Mouse (Mus musculus): ENCODE data around the gene Qrich1. TPM values are rescaled to one million over a fixed set of nuclear protein-coding genes. Genes with fewer than 3 reads are reported as not detected.

Gene Qrich1
- polyA plus RNA-seq, 1 experiment from 2014 or later: 165 TPM

DNA sequence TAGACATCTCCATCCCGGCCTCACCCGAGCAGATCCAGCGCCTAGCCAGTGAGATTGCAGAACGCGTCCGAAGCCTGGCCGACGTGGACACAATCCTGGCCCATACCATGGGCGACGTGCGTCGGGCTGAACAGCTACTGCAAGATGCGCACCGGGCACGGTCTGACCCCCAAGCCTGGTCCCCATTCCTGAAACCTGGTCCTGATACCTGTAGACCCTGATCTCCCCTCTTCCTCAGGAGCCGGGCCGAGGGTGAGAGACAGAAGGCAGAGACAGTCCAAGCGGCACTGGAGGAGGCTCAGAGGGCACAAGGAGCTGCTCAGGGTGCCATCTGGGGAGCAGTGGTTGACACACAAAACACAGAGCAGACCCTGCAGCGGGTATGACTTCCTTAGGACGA is 27.4 kb upstream of the Qrich1 start:
- Histone ChIP-seq H3K27ac (replicated peaks; ENCODE audit: low read depth, low read length) (no peak overlapping the region), H3K9ac (replicated peaks; ENCODE audit: low read length) (no peak overlapping the region), H3K36me3 (replicated peaks; ENCODE audit: control insufficient read depth, insufficient read depth, low read depth, low read length) (peaks cover 12% of the 10 kb centered on the region), H3K27me3 (ENCODE audit: control insufficient read depth, insufficient read depth, low read length) (no peaks in the 10 kb centered on the region), H3K4me2 (ENCODE audit: low read depth, low read length) (no peak overlapping the region), H3K4me3 (ENCODE audit: low read depth, low read length) (no peak overlapping the region), H3K9me3 (replicated peaks; ENCODE audit: control insufficient read depth, low read length) (no peaks in the 10 kb centered on the region), H3K4me1 (ENCODE audit: control insufficient read depth, insufficient read depth, low read length) (peaks cover 4% of the 10 kb centered on the region)
- DNase-seq (ENCODE audit: low spot score) (no peak), ATAC-seq (replicated peaks; ENCODE audit: insufficient number of reproducible peaks, low FRiP score, low TSS enrichment, low read depth) (no peak)
- WGBS: 96% methylated on average over 20 of the region's 20 CpGs

DNA sequence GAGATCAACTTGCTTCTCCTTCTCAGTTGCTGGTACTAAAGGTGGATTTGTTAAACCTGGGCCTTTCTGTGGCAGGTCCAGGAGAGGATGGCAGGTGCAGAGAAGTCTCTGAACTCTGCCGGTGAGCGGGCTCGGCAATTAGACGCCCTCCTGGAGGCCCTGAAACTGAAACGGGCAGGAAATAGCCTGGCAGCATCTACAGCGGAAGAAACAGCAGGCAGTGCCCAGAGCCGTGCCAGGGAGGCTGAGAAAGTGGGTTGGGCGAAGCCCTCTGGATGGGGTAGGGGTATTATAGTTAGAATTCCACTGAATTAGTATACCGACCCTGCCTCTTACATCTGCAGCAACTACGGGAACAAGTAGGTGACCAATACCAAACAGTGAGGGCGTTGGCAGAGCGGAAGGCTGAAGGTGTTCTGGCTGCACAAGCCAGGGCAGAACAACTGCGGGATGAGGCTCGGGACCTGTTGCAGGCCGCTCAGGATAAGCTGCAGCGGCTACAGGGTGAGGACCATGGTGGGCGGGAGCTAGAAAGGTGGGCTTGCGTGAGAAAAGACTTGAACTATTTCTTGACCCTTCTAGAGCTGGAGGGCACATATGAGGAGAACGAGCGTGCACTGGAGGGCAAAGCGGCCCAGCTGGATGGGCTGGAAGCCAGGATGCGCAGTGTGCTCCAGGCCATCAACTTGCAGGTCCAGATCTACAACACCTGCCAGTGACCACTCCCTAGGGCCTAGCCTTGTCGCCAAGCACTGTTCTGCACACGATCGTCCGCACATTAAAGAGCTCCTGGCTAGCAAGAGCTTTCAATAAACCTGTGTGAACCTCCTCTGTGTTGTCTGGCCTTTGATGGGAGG is 26.7 kb upstream of the Qrich1 start:
- WGBS: 64% methylated on average over 26 of the region's 26 CpGs
- ATAC-seq (replicated peaks; ENCODE audit: insufficient number of reproducible peaks, low FRiP score, low TSS enrichment, low read depth): peak; percentile 5; the same call in 1 of the 2 replicates

DNA sequence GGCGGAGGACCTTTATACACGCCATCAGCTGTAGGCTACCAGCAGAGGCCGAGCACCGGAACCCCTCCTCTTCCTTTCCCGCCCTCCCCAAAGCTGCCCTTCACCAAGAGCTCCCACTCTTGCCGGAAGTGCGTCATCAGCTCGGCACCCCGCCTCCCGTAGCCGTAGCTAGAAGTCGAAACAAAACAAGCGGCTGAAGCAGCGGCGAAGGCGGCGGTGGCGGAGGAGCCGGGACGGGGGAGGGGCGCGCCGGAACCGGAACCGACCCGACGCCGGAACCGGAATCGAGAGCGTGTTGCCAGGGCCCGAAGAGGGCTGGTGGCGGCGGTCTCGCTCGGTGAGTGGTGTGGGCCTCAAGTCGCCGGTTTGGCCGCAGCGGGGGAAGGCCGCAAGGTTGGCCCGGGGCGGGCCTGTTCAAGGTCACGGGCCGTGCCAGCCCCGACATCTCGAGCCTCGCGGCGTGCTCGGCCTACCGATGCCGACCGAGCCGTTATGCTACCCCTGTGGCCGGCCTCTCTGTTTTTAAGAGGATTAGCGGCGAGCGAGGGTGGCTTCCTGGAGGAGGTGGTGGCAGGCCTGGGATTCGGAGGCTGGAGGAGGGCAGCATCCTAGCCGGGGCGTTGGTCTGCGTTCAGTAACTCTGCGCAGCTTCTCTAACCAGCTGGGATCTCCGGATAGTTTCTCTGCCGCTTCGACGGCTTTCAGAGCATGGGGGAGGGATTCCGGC is 25.9 kb upstream of the Qrich1 start, which contains the start of gene Usp19:
TSS of gene Usp19 (plus strand) at position 44 of the 727 bp plus-strand sequence.
- WGBS: under 1% methylated on average over 68 of the region's 69 CpGs
- DNase-seq (ENCODE audit: low spot score): peak; percentile 98
- H3K27me3 ChIP-seq (ENCODE audit: control insufficient read depth, insufficient read depth, low read length): no peaks in the 10 kb centered on the region
- peaks cover 19% of the 10 kb centered on the region for H3K36me3 ChIP-seq (replicated peaks; ENCODE audit: control insufficient read depth, insufficient read depth, low read depth, low read length)
- ATAC-seq (replicated peaks; ENCODE audit: insufficient number of reproducible peaks, low FRiP score, low TSS enrichment, low read depth): peak; percentile 88
- peak within 1 kb of the TSS; percentile 95 for H3K27ac ChIP-seq (replicated peaks; ENCODE audit: low read depth, low read length)
- H3K9ac ChIP-seq (replicated peaks; ENCODE audit: low read length): peak within 1 kb of the TSS; percentile 76
- H3K9me3 ChIP-seq (replicated peaks; ENCODE audit: control insufficient read depth, low read length): no peaks in the 10 kb centered on the region
- H3K4me3 ChIP-seq (ENCODE audit: low read depth, low read length): peak within 1 kb of the TSS; percentile 91
- peak within 1 kb of the TSS; percentile 87 for H3K4me2 ChIP-seq (ENCODE audit: low read depth, low read length)
- peaks cover 4% of the 10 kb centered on the region for H3K4me1 ChIP-seq (ENCODE audit: control insufficient read depth, insufficient read depth, low read length)

More for the DNA sequence above, 26.7 kb upstream of the Qrich1 start:
- Histone ChIP-seq H3K4me2 (ENCODE audit: low read depth, low read length) (peak overlapping the region; percentile 48), H3K4me3 (ENCODE audit: low read depth, low read length) (peak overlapping the region; percentile 91), H3K27ac (replicated peaks; ENCODE audit: low read depth, low read length) (peak overlapping the region; percentile 95), H3K9ac (replicated peaks; ENCODE audit: low read length) (peak overlapping the region; percentile 76), H3K36me3 (replicated peaks; ENCODE audit: control insufficient read depth, insufficient read depth, low read depth, low read length) (peaks cover 17% of the 10 kb centered on the region), H3K9me3 (replicated peaks; ENCODE audit: control insufficient read depth, low read length) (no peaks in the 10 kb centered on the region), H3K27me3 (ENCODE audit: control insufficient read depth, insufficient read depth, low read length) (no peaks in the 10 kb centered on the region), H3K4me1 (ENCODE audit: control insufficient read depth, insufficient read depth, low read length) (peaks cover 4% of the 10 kb centered on the region)
- no peak for DNase-seq (ENCODE audit: low spot score)

DNA sequence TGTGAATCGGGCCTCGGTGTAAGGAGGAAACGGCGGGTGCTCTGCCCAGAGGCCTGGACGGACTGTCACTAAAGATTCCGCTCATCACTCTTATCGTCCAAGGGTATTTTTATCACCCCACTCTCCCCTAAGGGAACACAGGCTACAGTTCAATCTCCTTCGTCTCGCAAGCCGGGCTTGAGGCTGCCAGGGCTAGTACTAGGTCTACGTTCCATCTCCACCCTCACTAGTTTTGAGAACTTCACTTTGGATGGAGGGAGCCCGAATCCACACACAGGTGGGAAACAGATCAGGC is 25.4 kb upstream of the Qrich1 start:
- ATAC-seq (replicated peaks; ENCODE audit: insufficient number of reproducible peaks, low FRiP score, low TSS enrichment, low read depth) (no peak), DNase-seq (ENCODE audit: low spot score) (no peak)
- Histone ChIP-seq H3K9ac (replicated peaks; ENCODE audit: low read length) (peak overlapping the region; percentile 76), H3K27ac (replicated peaks; ENCODE audit: low read depth, low read length) (peak overlapping the region; percentile 95), H3K4me1 (ENCODE audit: control insufficient read depth, insufficient read depth, low read length) (peaks cover 4% of the 10 kb centered on the region), H3K9me3 (replicated peaks; ENCODE audit: control insufficient read depth, low read length) (no peaks in the 10 kb centered on the region), H3K4me2 (ENCODE audit: low read depth, low read length) (peak overlapping the region; percentile 87), H3K27me3 (ENCODE audit: control insufficient read depth, insufficient read depth, low read length) (no peaks in the 10 kb centered on the region), H3K4me3 (ENCODE audit: low read depth, low read length) (peak overlapping the region; percentile 91), H3K36me3 (replicated peaks; ENCODE audit: control insufficient read depth, insufficient read depth, low read depth, low read length) (peaks cover 24% of the 10 kb centered on the region)
- 14% methylated on average over 12 of the region's 12 CpGs for WGBS

DNA sequence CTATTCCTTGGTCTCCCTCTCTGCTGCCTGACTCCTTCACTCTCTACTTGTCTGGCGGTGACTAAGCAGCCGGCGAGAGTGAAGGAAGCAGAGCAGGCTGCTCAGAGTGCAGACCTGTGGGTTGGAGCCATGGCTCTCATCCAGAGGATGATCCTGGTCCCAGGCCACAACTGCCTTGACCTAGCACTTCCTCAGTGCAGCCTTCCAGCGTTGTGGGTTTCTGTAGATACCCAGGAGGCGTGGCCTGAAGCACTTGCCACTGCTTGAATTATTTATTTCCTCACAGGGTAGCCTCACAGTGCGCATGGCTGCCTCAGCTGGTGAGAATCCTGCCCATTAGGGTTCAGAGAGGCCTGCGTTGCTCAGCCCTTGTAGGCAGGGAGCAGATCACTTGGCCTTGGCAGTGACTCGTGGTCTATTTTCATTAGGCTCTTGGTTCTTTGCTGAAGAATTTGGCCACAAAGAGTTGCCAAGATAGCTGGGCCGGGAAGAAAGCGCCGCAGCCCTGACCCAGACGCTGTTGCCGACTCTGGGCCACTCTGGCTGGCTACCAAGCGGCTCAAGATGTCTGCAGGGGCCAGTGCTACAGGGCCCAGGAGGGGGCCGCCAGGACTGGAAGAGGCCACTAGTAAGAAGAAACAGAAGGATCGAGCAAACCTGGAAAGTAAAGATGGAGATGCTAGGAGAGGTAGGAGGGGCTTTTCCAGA is 24.4 kb upstream of the Qrich1 start:
- peaks cover 4% of the 10 kb centered on the region for H3K4me1 ChIP-seq (ENCODE audit: control insufficient read depth, insufficient read depth, low read length)
- peaks cover 30% of the 10 kb centered on the region for H3K36me3 ChIP-seq (replicated peaks; ENCODE audit: control insufficient read depth, insufficient read depth, low read depth, low read length)
- peak overlapping the region; percentile 76; the same call in 1 of the 2 replicates for H3K9ac ChIP-seq (replicated peaks; ENCODE audit: low read length)
- DNase-seq (ENCODE audit: low spot score): no peak
- H3K4me3 ChIP-seq (ENCODE audit: low read depth, low read length): peak overlapping the region; percentile 91
- 86% methylated on average over 16 of the region's 16 CpGs for WGBS
- H3K27me3 ChIP-seq (ENCODE audit: control insufficient read depth, insufficient read depth, low read length): no peaks in the 10 kb centered on the region
- H3K4me2 ChIP-seq (ENCODE audit: low read depth, low read length): peak overlapping the region; percentile 87
- no peak overlapping the region for H3K27ac ChIP-seq (replicated peaks; ENCODE audit: low read depth, low read length)
- ATAC-seq (replicated peaks; ENCODE audit: insufficient number of reproducible peaks, low FRiP score, low TSS enrichment, low read depth): no peak
- H3K9me3 ChIP-seq (replicated peaks; ENCODE audit: control insufficient read depth, low read length): no peaks in the 10 kb centered on the region

DNA sequence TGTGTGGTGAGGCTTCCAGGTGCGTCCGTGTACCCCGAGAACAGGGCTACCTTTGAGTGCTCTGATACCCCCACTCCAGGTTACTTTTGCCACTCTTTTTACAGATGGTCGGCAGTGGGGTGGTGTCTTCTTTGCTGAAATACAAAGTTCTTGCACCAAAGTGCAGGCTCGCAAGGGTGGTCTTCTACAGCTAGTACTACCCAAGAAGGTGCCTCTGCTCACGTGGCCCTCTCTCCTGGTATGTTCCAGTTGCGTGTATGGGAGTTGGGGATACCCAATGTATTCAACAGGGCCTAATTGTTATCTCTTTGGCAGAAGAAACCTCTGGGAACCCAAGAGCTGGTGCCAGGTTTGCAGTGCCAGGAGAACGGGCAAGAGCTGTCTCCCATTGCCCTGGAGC is 23.4 kb upstream of the Qrich1 start:
- Histone ChIP-seq H3K36me3 (replicated peaks; ENCODE audit: control insufficient read depth, insufficient read depth, low read depth, low read length) (peaks cover 36% of the 10 kb centered on the region), H3K27me3 (ENCODE audit: control insufficient read depth, insufficient read depth, low read length) (no peaks in the 10 kb centered on the region), H3K9ac (replicated peaks; ENCODE audit: low read length) (no peak overlapping the region), H3K4me1 (ENCODE audit: control insufficient read depth, insufficient read depth, low read length) (peaks cover 4% of the 10 kb centered on the region), H3K27ac (replicated peaks; ENCODE audit: low read depth, low read length) (no peak overlapping the region), H3K9me3 (replicated peaks; ENCODE audit: control insufficient read depth, low read length) (no peaks in the 10 kb centered on the region), H3K4me2 (ENCODE audit: low read depth, low read length) (no peak overlapping the region), H3K4me3 (ENCODE audit: low read depth, low read length) (no peak overlapping the region)
- DNase-seq (ENCODE audit: low spot score): no peak
- WGBS: 94% methylated on average over 8 of the region's 8 CpGs
- no peak for ATAC-seq (replicated peaks; ENCODE audit: insufficient number of reproducible peaks, low FRiP score, low TSS enrichment, low read depth)

DNA sequence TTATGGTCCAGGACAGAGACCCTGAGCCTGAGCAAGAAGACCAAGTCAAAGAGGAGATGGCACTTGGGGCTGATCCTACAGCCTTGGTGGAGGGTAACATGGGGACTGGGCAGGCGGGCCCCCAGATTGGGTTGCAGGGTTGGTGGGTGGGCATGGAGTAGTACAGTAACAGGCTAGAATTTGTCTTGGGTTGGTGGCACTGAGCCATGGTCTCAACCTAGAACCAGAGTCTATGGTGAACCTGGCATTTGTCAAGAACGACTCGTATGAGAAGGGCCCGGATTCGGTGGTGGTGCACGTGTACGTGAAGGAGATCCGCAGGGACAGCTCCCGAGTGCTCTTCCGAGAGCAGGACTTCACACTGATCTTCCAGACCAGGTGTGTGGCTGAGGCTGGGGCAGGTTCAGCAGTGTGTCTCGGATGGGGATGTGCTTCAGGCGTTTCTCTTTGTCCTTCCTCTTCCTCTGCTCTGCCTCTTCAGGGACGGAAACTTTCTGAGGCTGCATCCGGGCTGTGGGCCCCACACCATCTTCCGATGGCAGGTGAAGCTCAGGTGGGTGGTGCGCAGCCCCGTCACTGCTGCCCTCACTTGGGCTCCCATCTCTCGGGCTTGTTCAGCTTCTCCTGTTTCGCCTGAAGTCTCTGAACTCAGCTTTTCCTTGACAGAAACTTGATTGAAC is 22.3 kb upstream of the Qrich1 start:
- Histone ChIP-seq H3K4me3 (ENCODE audit: low read depth, low read length) (no peak overlapping the region), H3K4me1 (ENCODE audit: control insufficient read depth, insufficient read depth, low read length) (peaks cover 4% of the 10 kb centered on the region), H3K9me3 (replicated peaks; ENCODE audit: control insufficient read depth, low read length) (no peaks in the 10 kb centered on the region), H3K9ac (replicated peaks; ENCODE audit: low read length) (no peak overlapping the region), H3K27ac (replicated peaks; ENCODE audit: low read depth, low read length) (no peak overlapping the region), H3K27me3 (ENCODE audit: control insufficient read depth, insufficient read depth, low read length) (no peaks in the 10 kb centered on the region), H3K4me2 (ENCODE audit: low read depth, low read length) (no peak overlapping the region), H3K36me3 (replicated peaks; ENCODE audit: control insufficient read depth, insufficient read depth, low read depth, low read length) (peaks cover 45% of the 10 kb centered on the region)
- 93% methylated on average over 19 of the region's 19 CpGs for WGBS
- ATAC-seq (replicated peaks; ENCODE audit: insufficient number of reproducible peaks, low FRiP score, low TSS enrichment, low read depth): no peak
- no peak for DNase-seq (ENCODE audit: low spot score)

Measured in embryonic facial prominence, embryonic 11.5 days (tissue).